Mouse (Mus musculus): ENCODE data around the gene Nsun5. TPM values are rescaled to one million over a fixed set of nuclear protein-coding genes. Genes with fewer than 3 reads are reported as not detected.

The Nsun5 gene
- polyA plus RNA-seq, 1 experiment from 2014 or later: 34.7 TPM

DNA sequence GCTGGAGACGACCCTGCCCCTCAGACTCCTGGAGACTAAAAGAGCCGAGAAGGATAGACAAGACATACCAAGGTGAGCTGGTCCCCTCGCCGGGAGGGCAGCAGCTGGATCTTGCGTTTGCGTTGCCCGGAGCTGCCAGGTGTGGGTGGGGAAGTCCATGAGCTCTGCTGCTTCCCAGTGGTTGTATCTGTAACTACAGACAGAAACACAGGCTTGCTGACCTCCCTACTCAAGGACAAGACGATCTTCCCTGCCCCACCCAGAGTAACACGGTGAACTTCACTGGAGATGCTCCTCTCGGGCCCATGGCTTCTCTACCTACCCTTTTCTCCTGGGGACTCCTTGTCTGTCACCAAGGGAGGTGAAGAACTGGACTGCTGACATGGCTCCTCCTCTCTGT is 14.0 kb downstream of the Nsun5 start:
- Histone ChIP-seq H3K9me3 (ENCODE audit: control insufficient read depth, low read length) (no peaks in the 10 kb centered on the region), H3K4me3 (ENCODE audit: low read length) (no peak overlapping the region), H3K9ac (ENCODE audit: low read depth, low read length) (no peak overlapping the region), H3K27me3 (replicated peaks; ENCODE audit: control insufficient read depth, insufficient read depth, low read length) (no peaks in the 10 kb centered on the region), H3K4me2 (ENCODE audit: low read depth, low read length) (no peak overlapping the region), H3K4me1 (ENCODE audit: control insufficient read depth, insufficient read depth, low read length) (no peaks in the 10 kb centered on the region), H3K36me3 (ENCODE audit: control insufficient read depth, insufficient read depth, low read length) (peaks cover 55% of the 10 kb centered on the region), H3K27ac (ENCODE audit: low read length) (no peak overlapping the region)
- 76% methylated on average over 10 of the region's 10 CpGs for WGBS
- no peak for ATAC-seq

- H3K36me3 ChIP-seq (ENCODE audit: control insufficient read depth, insufficient read depth, low read length): peaks cover 3% of the 10 kb centered on the region; the same call in 1 of the 2 replicates
- no peaks in the 10 kb centered on the region for H3K9me3 ChIP-seq (ENCODE audit: control insufficient read depth, low read length)
- H3K4me3 ChIP-seq (ENCODE audit: low read length): peak within 1 kb of the TSS; percentile 95
- peak within 1 kb of the TSS; percentile 70 for H3K4me2 ChIP-seq (ENCODE audit: low read depth, low read length)
- peak; percentile 92 for ATAC-seq
- peak within 1 kb of the TSS; percentile 97 for H3K9ac ChIP-seq (ENCODE audit: low read depth, low read length)
- no peaks in the 10 kb centered on the region for H3K27me3 ChIP-seq (replicated peaks; ENCODE audit: control insufficient read depth, insufficient read depth, low read length)
- under 1% methylated on average over 98 of the region's 110 CpGs for WGBS
- H3K4me1 ChIP-seq (ENCODE audit: control insufficient read depth, insufficient read depth, low read length): peaks cover 12% of the 10 kb centered on the region
- H3K27ac ChIP-seq (ENCODE audit: low read length): peak within 1 kb of the TSS; percentile 86
Measured at GRCm38 (mm10) chr5:135394004-135394823, 24.5 kb downstream of the Nsun5 start, which contains the start of gene Pom121. Gene Pom121, minus strand, starts transcription at chr5:135394546.

DNA sequence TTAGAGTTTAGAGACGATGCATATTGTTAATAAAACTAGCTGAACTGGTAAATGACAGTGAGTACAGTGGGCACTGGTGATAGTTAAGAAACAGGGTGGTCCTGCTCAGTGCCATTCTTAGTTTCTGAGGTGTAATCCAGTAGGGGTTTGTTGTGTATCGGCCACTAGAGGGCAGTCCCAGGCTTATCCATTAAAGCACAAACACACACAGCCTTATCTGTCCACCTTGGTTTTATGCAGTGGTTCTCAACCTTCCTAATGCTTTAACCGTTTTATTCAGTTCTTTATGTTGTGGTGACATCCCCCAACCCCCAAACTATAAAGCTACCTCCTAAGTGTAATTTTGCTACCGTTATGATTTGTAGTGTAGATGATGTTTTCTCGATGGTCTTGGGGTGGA is 26.1 kb downstream of the Nsun5 start:
- Histone ChIP-seq H3K9ac (ENCODE audit: low read depth, low read length) (no peak overlapping the region), H3K27me3 (replicated peaks; ENCODE audit: control insufficient read depth, insufficient read depth, low read length) (no peaks in the 10 kb centered on the region), H3K36me3 (ENCODE audit: control insufficient read depth, insufficient read depth, low read length) (peaks cover 3% of the 10 kb centered on the region; the same call in 1 of the 2 replicates), H3K4me3 (ENCODE audit: low read length) (no peak overlapping the region), H3K4me1 (ENCODE audit: control insufficient read depth, insufficient read depth, low read length) (peaks cover 12% of the 10 kb centered on the region), H3K9me3 (ENCODE audit: control insufficient read depth, low read length) (no peaks in the 10 kb centered on the region), H3K4me2 (ENCODE audit: low read depth, low read length) (no peak overlapping the region), H3K27ac (ENCODE audit: low read length) (no peak overlapping the region)
- no peak for ATAC-seq
- WGBS: 46% methylated on average over 5 of the region's 5 CpGs

DNA sequence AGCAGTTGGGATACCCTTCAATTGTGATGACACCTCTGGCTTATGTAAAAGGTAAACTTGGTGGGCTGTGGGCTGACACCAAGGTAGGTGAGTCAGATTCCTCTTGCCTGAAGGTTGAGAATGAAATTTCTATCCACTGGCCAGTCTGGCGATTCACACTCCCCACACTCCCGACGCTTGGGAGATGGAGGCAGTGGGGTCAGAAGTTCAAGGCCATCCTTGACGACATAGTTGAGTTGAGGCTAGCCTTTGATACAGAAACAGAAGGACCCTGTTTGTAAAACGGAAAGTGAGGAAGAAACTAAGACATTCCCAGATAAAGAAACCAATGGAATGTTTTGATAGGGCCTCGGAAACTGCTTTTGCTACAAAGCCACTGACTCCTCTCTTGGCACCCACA is 29.6 kb downstream of the Nsun5 start:
- no peak overlapping the region for H3K4me3 ChIP-seq (ENCODE audit: low read length)
- no peak overlapping the region for H3K27ac ChIP-seq (ENCODE audit: low read length)
- peaks cover 3% of the 10 kb centered on the region; the same call in 1 of the 2 replicates for H3K4me1 ChIP-seq (ENCODE audit: control insufficient read depth, insufficient read depth, low read length)
- no peaks in the 10 kb centered on the region for H3K27me3 ChIP-seq (replicated peaks; ENCODE audit: control insufficient read depth, insufficient read depth, low read length)
- 57% methylated on average over 6 of the region's 6 CpGs for WGBS
- no peak overlapping the region for H3K9ac ChIP-seq (ENCODE audit: low read depth, low read length)
- H3K9me3 ChIP-seq (ENCODE audit: control insufficient read depth, low read length): no peaks in the 10 kb centered on the region
- no peak overlapping the region for H3K4me2 ChIP-seq (ENCODE audit: low read depth, low read length)
- no peaks in the 10 kb centered on the region for H3K36me3 ChIP-seq (ENCODE audit: control insufficient read depth, insufficient read depth, low read length)
- no peak for ATAC-seq

DNA sequence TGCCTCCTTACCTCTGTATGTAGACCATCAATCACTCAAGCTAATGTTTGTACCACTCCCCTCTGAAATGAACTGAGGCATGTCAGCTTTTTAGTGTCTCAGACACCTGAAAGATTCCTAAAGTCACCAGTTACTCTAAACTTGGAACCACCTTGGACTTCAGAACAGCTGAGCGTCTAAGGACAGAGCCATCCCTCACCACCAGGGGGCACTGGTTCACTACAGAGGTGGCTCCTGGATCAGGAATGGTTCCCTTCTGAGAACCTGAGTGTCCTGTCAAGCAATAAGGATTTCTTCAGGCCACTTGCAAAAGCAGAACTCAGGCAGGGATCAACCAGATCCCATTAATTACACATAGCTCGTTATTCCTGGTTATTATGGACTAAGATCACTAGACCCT is 30.5 kb downstream of the Nsun5 start:
- 0 out of 2 replicates have a peak, but pooled peaks have one; percentile 54 for ATAC-seq
- 2% methylated on average over 2 of the region's 2 CpGs for WGBS
- no peak overlapping the region for H3K27ac ChIP-seq (ENCODE audit: low read length)

GRCm38 (mm10) chr5:135404623-135405022 is 34.9 kb downstream of the Nsun5 start:
- no peak overlapping the region for H3K27ac ChIP-seq (ENCODE audit: low read length)
- H3K27me3 ChIP-seq (replicated peaks; ENCODE audit: control insufficient read depth, insufficient read depth, low read length): no peaks in the 10 kb centered on the region
- 0 out of 2 replicates have a peak, but pooled peaks cover 2% of the 10 kb centered on the region for H3K4me1 ChIP-seq (ENCODE audit: control insufficient read depth, insufficient read depth, low read length)
- 0 out of 2 replicates have a peak, but pooled peaks have one; percentile 21 for ATAC-seq
- H3K4me2 ChIP-seq (ENCODE audit: low read depth, low read length): no peak overlapping the region
- H3K36me3 ChIP-seq (ENCODE audit: control insufficient read depth, insufficient read depth, low read length): no peaks in the 10 kb centered on the region
- no peak overlapping the region for H3K4me3 ChIP-seq (ENCODE audit: low read length)
- H3K9ac ChIP-seq (ENCODE audit: low read depth, low read length): no peak overlapping the region
- H3K9me3 ChIP-seq (ENCODE audit: control insufficient read depth, low read length): no peaks in the 10 kb centered on the region
- WGBS: 37% methylated on average over 20 of the region's 20 CpGs

More for the DNA sequence above, 30.5 kb downstream of the Nsun5 start:
- H3K9me3 ChIP-seq (ENCODE audit: control insufficient read depth, low read length): no peaks in the 10 kb centered on the region
- no peaks in the 10 kb centered on the region for H3K27me3 ChIP-seq (replicated peaks; ENCODE audit: control insufficient read depth, insufficient read depth, low read length)
- no peak overlapping the region for H3K4me2 ChIP-seq (ENCODE audit: low read depth, low read length)
- H3K9ac ChIP-seq (ENCODE audit: low read depth, low read length): no peak overlapping the region
- 0 out of 2 replicates have a peak, but pooled peaks cover 2% of the 10 kb centered on the region for H3K4me1 ChIP-seq (ENCODE audit: control insufficient read depth, insufficient read depth, low read length)
- no peaks in the 10 kb centered on the region for H3K36me3 ChIP-seq (ENCODE audit: control insufficient read depth, insufficient read depth, low read length)
- H3K4me3 ChIP-seq (ENCODE audit: low read length): no peak overlapping the region

DNA sequence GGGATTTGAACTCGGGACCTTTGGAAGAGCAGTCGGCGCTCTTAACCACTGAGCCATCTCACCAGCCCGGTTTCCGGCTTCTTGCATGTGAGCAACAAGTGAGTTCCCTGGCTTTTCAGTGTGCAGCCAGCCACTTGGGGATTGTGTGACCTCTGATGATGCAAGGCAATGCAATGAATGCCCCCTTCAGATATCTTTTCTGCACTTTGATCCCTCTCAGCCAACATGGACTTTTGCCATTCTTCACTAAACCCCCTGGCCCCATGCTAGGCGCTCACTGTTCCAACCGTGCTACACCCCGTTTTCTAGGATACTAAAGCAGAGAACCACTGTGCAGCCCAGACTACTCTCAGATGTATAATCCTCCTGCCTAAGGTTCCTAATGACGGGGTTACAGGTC is 35.7 kb downstream of the Nsun5 start:
- no peak overlapping the region for H3K9ac ChIP-seq (ENCODE audit: low read depth, low read length)
- peak overlapping the region; percentile 62; the same call in 1 of the 2 replicates for H3K27ac ChIP-seq (ENCODE audit: low read length)
- H3K4me3 ChIP-seq (ENCODE audit: low read length): no peak overlapping the region
- H3K4me1 ChIP-seq (ENCODE audit: control insufficient read depth, insufficient read depth, low read length): 0 out of 2 replicates have a peak, but pooled peaks cover 2% of the 10 kb centered on the region
- H3K4me2 ChIP-seq (ENCODE audit: low read depth, low read length): no peak overlapping the region
- H3K9me3 ChIP-seq (ENCODE audit: control insufficient read depth, low read length): no peaks in the 10 kb centered on the region
- H3K27me3 ChIP-seq (replicated peaks; ENCODE audit: control insufficient read depth, insufficient read depth, low read length): no peaks in the 10 kb centered on the region
- ATAC-seq: peak; percentile 88
- 72% methylated on average over 9 of the region's 9 CpGs for WGBS
- H3K36me3 ChIP-seq (ENCODE audit: control insufficient read depth, insufficient read depth, low read length): no peaks in the 10 kb centered on the region

- ATAC-seq: no peak
- 87% methylated on average over 4 of the region's 4 CpGs for WGBS
- no peaks in the 10 kb centered on the region for H3K36me3 ChIP-seq (ENCODE audit: control insufficient read depth, insufficient read depth, low read length)
- no peak overlapping the region for H3K4me3 ChIP-seq (ENCODE audit: low read length)
- H3K4me1 ChIP-seq (ENCODE audit: control insufficient read depth, insufficient read depth, low read length): 0 out of 2 replicates have a peak, but pooled peaks cover 2% of the 10 kb centered on the region
- H3K4me2 ChIP-seq (ENCODE audit: low read depth, low read length): no peak overlapping the region
- H3K9me3 ChIP-seq (ENCODE audit: control insufficient read depth, low read length): no peaks in the 10 kb centered on the region
- H3K9ac ChIP-seq (ENCODE audit: low read depth, low read length): no peak overlapping the region
- no peaks in the 10 kb centered on the region for H3K27me3 ChIP-seq (replicated peaks; ENCODE audit: control insufficient read depth, insufficient read depth, low read length)
- no peak overlapping the region for H3K27ac ChIP-seq (ENCODE audit: low read length)
Measured at GRCm38 (mm10) chr5:135408114-135408513, 38.4 kb downstream of the Nsun5 start.

DNA sequence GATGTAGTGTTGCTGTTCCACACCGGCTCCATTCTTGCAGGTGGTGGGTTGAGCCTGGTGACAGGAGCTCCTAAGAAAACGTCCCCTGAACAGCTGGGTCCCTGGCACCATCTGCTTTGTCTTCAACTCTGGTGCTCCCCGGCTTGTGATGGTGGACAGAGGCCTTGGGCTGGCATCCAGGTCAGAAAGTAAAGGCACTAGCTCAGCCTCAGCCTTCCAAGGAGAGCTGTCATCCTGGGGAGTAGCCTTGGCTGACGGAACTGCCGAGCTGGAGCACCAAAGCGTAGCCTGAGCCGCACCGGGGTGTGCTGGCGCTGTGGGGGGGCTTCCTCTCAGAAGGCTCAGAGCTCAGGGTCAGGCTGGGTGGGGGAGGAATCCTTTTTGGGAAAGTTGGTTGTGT is 40.5 kb downstream of the Nsun5 start:
- no peak overlapping the region for H3K4me2 ChIP-seq (ENCODE audit: low read depth, low read length)
- no peak overlapping the region for H3K9ac ChIP-seq (ENCODE audit: low read depth, low read length)
- H3K27ac ChIP-seq (ENCODE audit: low read length): no peak overlapping the region
- ATAC-seq: no peak
- no peaks in the 10 kb centered on the region for H3K4me1 ChIP-seq (ENCODE audit: control insufficient read depth, insufficient read depth, low read length)
- no peaks in the 10 kb centered on the region for H3K27me3 ChIP-seq (replicated peaks; ENCODE audit: control insufficient read depth, insufficient read depth, low read length)
- H3K4me3 ChIP-seq (ENCODE audit: low read length): no peak overlapping the region
- WGBS: 92% methylated on average over 9 of the region's 9 CpGs
- no peaks in the 10 kb centered on the region for H3K9me3 ChIP-seq (ENCODE audit: control insufficient read depth, low read length)
- H3K36me3 ChIP-seq (ENCODE audit: control insufficient read depth, insufficient read depth, low read length): no peaks in the 10 kb centered on the region

Data from intestine, embryonic 16.5 days (tissue).